ENCODE assay signal across 8 mouse cellular contexts in genomic region chr1:68046551-68046970, GRCm38 (mm10).
DNase-seq lines count a peak whose midpoint lies in the region; ATAC-seq lines count a peak whose summit lies in the region.

No protein-coding gene starts in this region.

- no peak for ATAC-seq in heart, embryonic 15.5 days (replicated peaks; ENCODE audit: insufficient number of reproducible peaks, insufficient read depth, low FRiP score, low read depth)
- ATAC-seq in hindbrain, embryonic 14.5 days (ENCODE audit: low FRiP score) = peak; percentile 84; the same call in 1 of the 2 replicates
- peak; percentile 82 for ATAC-seq in midbrain, embryonic 12.5 days (ENCODE audit: low FRiP score, low read depth)

- no peaks in the 10 kb centered on the region for H3K36me3 ChIP-seq in heart, embryonic 15.5 days
- H3K36me3 ChIP-seq in hindbrain, embryonic 14.5 days (replicated peaks; ENCODE audit: control insufficient read depth, insufficient read depth) = peaks cover 4% of the 10 kb centered on the region; the same call in 1 of the 2 replicates
- H3K36me3 ChIP-seq in midbrain, embryonic 12.5 days = no peaks in the 10 kb centered on the region

- 9% methylated on average over 7 of the region's 7 CpGs for whole genome bisulfite sequencing in heart, embryonic 15.5 days
- WGBS in hindbrain, embryonic 14.5 days = under 1% methylated on average over 7 of the region's 7 CpGs
- 2% methylated on average over 7 of the region's 7 CpGs for WGBS in midbrain, embryonic 12.5 days

- no peaks in the 10 kb centered on the region for H3K27me3 ChIP-seq in heart, embryonic 15.5 days
- no peaks in the 10 kb centered on the region for H3K27me3 ChIP-seq in hindbrain, embryonic 14.5 days (ENCODE audit: control insufficient read depth, insufficient read depth, low read length)
- H3K27me3 ChIP-seq in midbrain, embryonic 12.5 days = no peaks in the 10 kb centered on the region

- H3K4me3 ChIP-seq in heart, embryonic 15.5 days = peak overlapping the region; percentile 46
- H3K4me3 ChIP-seq in hindbrain, embryonic 14.5 days (replicated peaks; ENCODE audit: low read length) = peak overlapping the region; percentile 33
- peak overlapping the region; percentile 35 for H3K4me3 ChIP-seq in midbrain, embryonic 12.5 days

- H3K9ac ChIP-seq in heart, embryonic 15.5 days = no peak overlapping the region
- peak overlapping the region; percentile 31; the same call in 1 of the 2 replicates for H3K9ac ChIP-seq in hindbrain, embryonic 14.5 days
- H3K9ac ChIP-seq in midbrain, embryonic 12.5 days (replicated peaks) = no peak overlapping the region

- H3K27ac ChIP-seq in heart, embryonic 15.5 days = no peak overlapping the region
- peak overlapping the region; percentile 63 for H3K27ac ChIP-seq in hindbrain, embryonic 14.5 days
- H3K27ac ChIP-seq in midbrain, embryonic 12.5 days (replicated peaks) = peak overlapping the region; percentile 74

- peak overlapping the region; percentile 57 for H3K4me2 ChIP-seq in heart, embryonic 15.5 days
- peak overlapping the region; percentile 53 for H3K4me2 ChIP-seq in hindbrain, embryonic 14.5 days (replicated peaks)
- H3K4me2 ChIP-seq in midbrain, embryonic 12.5 days (replicated peaks) = peak overlapping the region; percentile 46

- no peaks in the 10 kb centered on the region for H3K9me3 ChIP-seq in heart, embryonic 15.5 days (replicated peaks)
- no peaks in the 10 kb centered on the region for H3K9me3 ChIP-seq in hindbrain, embryonic 14.5 days (ENCODE audit: control insufficient read depth, low read length)
- no peaks in the 10 kb centered on the region for H3K9me3 ChIP-seq in midbrain, embryonic 12.5 days

- H3K4me1 ChIP-seq in heart, embryonic 15.5 days (replicated peaks) = 0 out of 2 replicates have a peak, but pooled peaks cover 5% of the 10 kb centered on the region
- peaks cover 9% of the 10 kb centered on the region; the same call in 1 of the 2 replicates for H3K4me1 ChIP-seq in hindbrain, embryonic 14.5 days (replicated peaks; ENCODE audit: control insufficient read depth, insufficient read depth, low read length)
- peaks cover 13% of the 10 kb centered on the region for H3K4me1 ChIP-seq in midbrain, embryonic 12.5 days

- no peak for DNase-seq in heart, adult 18-20 months
- peak; percentile 66 for DNase-seq in embryo, embryonic 10 days (ENCODE audit: low spot score)
- peak; percentile 60 for DNase-seq in hindbrain, embryonic 14.5 days (ENCODE audit: low spot score)
- no peak for DNase-seq in B cell, adult 2 months
- no peak for DNase-seq in urinary bladder, postnatal 25 days (ENCODE audit: low spot score)
- DNase-seq in urinary bladder, postnatal 36 days (ENCODE audit: low spot score in 2 of 2) = no peak

Comparison
In these comparisons a context has a peak if more than half of its experiments do, and no peak if none do; other contexts are left out.
1. DNase-seq: peak in embryo, embryonic 10 days (single experiment) and hindbrain, embryonic 14.5 days (single experiment); none in heart, adult 18-20 months (0 of 2), B cell, adult 2 months (0 of 2), urinary bladder, postnatal 25 days (single experiment) and urinary bladder, postnatal 36 days (0 of 2).
2. Peak in every context shown above with its lines, with median percentiles within 50 percentile points of each other: H3K4me2 ChIP-seq and H3K4me3 ChIP-seq.